Mouse (Mus musculus) left cerebral cortex, adult 8-10 months (tissue): ENCODE measurements around the gene Ptges. TPM values are rescaled to one million over a fixed set of nuclear protein-coding genes. Genes with fewer than 3 reads are reported as not detected.
A peak's percentile ranks its signal among the peaks of the same experiment; 100 is the strongest.

ENCODE experiments used
- DNase-seq, 2 experiments: peaks; one replicate each; pipeline ENCODE4 v3.0.0; 2022; ENCODE audit warnings: low spot score in 2 of 2
- total RNA-seq, 4 experiments: library from RNA; stranded (reverse); gene quantifications; 2 replicates each; pipeline ENCODE4 v1.2.4; 2022

Ptges gene
- total RNA-seq, 4 experiments from 2014 or later = 4.3 to 7.3 (median 6.9) TPM

DNA sequence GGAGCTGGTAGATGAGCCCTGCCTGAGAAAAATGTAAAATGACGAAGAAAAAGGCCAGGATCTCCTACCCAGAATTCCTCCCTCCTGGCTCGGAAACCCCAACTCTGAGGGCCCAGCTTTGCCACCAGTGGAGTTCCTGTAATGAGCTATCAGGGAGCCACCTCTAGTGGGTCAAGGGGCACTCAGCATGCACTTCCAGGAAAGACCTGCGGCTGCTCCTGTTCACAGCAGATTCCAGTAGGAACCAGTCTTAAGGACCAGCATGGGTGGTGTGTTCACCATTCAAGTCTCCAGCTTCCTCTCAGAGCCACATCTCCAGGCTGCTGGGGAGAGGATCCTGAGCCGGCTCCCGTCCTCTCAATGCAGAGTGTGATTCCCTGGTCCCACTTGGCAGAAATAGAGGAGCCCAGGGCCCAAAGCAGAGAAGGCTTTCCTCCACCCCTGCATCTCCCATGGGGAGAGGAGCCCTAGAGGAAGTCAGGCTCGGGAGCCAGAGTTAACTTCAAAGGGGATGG is 28.0 kb downstream of the Ptges start:
- no peak for DNase-seq

- DNase-seq = no peak
Measured at GRCm38 (mm10) chr2:30899397-30900069, 30.1 kb downstream of the Ptges start.

DNA sequence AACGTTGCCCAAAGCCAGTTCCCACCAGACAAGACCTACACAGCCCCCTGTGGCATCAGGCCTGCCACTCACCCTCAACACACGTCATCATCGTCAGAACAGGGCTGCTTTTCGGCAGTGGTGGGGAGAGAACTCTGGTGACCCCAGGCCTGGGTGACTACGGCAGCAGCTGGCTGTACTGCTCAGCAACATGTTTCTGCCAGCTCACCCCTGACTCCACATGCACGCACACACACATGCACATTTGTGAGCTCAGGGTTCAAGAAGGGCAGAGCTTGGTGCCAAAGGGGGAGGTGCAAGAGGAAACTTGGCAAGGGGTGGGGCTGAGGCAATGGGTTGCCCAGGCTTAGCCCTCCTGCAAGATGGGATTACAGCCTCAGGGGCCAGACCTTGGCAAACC is 32.4 kb downstream of the Ptges start:
- no peak for DNase-seq

DNA sequence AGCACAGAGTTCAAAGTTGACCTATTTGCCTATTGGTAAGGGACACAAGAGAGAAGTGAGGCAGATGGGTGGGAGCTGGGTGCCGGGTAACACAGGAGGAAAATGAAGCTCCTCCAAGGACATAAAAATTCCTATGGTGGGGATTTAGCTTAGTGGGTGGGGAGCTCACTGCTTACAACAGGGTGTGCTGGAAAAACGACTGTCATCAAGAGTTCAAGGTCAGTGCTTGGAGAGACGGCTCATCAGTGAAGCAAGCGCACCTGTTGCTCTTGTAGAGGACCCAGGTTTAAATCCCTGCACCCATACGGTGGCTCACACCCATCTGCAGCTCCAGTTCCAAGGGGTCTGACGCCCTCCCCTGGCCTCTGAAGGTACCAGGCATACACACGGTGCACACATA is 35.7 kb downstream of the Ptges start:
- DNase-seq = no peak

GRCm38 (mm10) chr2:30893399-30893798 is 36.3 kb downstream of the Ptges start:
- DNase-seq = no peak

DNA sequence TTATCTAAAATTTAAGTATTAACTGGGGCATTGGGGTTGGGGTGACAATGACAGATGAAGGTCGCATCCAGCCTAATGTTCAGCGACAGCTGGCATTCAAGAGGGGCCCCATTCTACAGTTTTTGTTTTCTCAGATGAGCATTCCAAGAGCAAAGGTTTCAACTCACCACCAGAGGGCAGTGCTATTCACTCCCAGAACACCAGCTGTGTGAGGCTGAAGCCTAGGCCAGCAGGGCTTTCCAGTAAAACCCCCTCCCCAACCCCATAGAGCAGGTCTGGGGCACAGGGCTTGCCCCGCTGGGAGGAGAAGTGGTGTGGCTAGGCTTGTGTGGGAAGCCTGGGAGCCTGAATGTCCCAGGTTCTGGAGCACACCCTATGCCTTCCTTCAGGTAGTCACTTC is 38.7 kb downstream of the Ptges start:
- peak in 1 of 2 experiments; percentile 15 for DNase-seq

DNA sequence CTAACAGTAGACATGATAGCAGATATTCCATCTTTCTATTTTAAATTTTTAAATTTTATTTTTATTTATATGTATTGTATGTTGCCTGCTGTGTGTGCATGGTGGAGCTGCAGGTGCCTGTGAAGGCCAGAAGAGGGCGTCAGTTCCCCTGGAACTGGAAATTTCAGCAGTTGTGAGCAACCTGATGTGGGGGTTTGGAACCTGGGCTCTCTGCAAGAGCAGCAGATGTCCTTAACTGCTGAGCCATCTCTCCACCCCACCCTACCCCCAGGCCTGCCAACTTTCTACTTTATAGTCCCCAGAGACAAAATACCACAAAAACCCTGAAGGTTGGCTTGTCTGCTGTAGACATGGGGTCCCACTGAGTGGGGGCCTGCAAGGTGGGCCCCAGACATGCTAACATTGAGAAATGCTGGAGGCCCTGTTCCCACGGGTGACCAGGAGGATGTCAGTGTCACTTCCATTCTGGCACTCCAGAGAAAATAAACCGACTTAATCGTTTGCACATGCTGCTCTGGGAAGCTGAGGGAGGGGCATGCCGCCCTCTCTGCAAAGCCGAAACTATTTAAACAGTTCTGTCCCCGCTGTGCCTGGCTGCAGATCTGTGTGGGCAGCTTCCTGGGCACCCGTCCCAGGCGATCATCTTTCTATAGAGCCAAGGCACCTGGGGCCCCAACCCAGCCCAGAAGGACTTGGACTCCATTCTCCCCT is 44.1 kb downstream of the Ptges start:
- peak; percentile 55 to 75 for DNase-seq

GRCm38 (mm10) chr2:30884852-30885373 is 44.8 kb downstream of the Ptges start:
- no peak for DNase-seq

DNA sequence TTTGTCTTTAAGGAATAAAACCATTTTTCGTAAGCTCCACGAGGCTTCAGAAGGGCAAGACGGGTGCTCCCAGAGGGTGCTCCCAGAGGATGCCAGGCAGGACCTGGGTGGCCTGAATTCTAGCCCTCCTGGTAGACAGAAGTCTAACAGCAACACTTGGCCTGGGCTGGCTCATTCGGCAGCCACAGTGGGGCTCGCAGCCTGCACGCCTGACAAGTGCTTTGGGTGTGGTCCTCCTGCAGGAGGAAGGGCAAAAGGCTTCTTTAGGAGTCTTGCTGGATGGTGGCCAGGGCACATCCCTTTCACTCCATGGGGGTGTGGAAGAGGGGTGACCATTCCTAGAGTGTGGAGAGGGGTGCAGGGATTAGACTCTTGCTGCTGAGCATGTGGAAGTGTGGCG is 48.4 kb downstream of the Ptges start:
- DNase-seq = no peak

DNA sequence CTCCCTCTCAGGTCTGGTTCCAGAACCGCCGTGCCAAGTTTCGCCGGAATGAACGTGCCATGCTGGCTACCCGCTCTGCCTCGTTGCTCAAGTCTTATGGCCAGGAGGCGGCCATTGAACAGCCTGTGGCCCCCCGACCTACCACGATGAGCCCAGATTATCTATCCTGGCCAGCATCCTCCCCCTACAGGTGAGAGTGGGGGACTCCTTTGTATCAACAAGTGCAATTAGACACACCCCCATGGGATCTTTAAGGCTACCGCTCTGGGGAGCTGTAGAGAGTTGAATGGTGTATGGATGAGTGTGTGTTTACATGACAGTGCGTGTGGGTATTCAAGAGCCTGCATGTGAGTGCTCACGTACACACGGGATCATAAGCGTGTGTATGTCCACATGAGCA is 50.2 kb downstream of the Ptges start:
- DNase-seq = no peak

GRCm38 (mm10) chr2:30875621-30876432 is 53.8 kb downstream of the Ptges start:
- no peak for DNase-seq

DNA sequence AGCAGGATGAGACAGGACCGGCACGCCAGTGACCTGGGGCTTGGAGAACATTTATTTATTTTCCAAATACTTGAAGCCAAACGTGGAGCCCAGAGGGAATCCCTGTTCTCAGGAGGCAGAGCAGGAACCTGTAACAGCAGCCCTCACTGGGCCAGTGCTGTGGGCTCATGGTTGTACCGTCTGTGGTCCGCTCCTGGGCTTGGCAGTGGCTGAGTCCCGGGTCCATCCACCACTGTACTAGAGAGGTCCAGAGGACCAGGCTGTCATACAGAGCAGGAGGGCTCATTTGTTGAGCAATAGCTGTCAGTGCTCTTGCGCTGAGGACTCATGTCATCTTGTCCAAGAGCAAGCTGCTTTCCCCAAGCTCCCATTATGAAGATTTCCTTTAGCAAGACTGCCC is 54.6 kb downstream of the Ptges start:
- DNase-seq = no peak

DNA sequence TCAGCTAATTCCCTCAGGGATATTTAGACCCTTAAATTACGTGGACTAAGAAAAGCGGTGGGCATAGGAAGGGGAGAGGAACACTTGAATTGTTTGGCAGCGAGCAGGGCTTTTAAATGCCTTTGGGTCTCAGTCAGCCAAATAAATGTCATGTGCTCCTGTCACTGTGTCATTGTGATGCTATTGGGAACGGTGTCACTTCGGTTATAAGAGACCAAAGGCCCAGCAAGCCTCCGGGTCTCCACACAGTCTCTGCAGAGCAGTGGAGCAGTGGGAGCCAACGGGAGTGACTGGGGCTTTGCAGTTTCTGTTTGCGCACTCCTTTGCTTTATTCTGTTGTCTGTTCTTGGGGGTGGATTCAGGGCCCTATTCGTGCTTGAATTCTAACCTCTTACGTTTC is 55.2 kb downstream of the Ptges start:
- DNase-seq = no peak

DNA sequence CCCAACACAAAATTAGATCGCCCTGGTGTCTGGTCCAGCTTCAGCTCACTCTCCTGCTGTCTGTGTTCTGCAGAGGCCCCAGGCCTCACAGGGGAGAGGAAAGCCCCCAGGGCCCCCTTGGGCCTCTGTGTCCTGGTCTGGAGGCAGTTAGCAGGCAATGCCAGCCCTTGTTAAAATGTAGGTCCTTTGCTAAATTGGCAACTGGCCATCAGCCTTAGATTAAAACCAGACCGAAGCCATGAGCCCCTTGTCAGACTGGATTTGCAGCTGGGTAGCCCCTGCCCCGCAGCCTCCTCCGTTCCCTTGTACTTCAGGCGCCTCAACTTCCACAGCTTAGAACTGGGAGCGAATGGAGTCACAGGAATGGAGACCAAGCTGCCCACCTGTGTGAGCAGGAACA is 57.0 kb downstream of the Ptges start:
- no peak for DNase-seq

DNA sequence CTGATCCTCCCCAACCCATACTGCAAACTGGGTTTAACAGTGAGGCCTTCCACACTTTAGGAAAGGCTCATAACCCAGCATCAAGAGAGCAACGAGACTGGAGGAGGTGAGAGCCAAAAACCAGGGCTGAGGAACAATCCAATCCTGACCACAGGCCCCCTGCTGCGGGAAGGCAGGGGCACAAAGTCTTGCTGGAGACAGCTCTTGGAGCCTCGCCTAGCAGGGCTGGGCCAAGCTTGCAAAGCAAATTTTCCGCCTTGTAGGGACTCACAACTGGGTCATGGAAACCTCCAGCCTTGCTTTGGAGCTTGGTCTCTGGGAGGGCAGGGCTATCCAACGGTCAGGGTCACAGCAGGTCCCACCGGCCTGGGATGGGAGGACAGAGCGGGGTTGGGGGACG is 58.8 kb downstream of the Ptges start:
- DNase-seq = peak in 1 of 2 experiments; percentile 34

DNA sequence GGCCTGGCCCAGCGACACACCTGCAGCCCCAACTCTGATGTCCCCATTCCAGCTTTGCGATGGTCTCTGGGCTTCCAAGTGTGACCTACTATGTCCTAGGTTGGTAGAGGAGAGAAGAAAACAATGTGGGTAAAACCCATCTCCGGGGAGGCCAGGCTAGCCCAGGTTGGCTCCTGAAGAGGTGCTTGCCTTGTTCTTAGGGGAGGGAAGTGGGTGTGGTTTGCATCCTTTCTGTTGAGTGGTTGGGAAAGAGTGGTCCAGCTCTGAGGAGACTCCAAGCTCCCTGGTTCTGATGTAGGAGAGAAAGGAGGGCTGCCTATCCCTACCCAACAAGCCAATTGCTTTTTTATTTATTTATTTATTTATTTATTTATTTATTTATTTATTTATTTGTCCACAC is 64.2 kb downstream of the Ptges start:
- no peak for DNase-seq

DNA sequence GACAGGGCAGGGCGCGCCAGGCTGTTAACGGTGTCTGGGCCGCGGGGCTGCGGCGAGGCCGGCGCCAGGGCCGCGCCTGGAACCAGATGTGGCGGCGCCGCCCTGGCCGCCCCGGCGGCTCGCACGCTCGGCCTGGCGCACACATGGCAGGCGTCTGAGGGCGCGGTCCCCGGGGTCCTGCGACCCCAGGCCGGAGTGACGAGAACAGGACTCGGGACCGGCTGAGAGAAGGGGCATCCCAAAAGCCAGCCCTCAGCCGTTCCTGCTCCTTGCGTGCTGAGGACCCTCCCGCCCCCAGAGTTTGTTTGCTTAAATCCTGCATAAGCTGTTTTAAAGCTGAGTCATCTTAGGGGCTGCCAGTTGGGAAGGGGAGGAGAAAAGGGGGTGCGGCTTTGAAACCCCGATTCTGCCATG is 64.7 kb downstream of the Ptges start:
- DNase-seq = no peak

- DNase-seq = no peak
Measured at GRCm38 (mm10) chr2:30863574-30863973, 66.1 kb downstream of the Ptges start.

DNA sequence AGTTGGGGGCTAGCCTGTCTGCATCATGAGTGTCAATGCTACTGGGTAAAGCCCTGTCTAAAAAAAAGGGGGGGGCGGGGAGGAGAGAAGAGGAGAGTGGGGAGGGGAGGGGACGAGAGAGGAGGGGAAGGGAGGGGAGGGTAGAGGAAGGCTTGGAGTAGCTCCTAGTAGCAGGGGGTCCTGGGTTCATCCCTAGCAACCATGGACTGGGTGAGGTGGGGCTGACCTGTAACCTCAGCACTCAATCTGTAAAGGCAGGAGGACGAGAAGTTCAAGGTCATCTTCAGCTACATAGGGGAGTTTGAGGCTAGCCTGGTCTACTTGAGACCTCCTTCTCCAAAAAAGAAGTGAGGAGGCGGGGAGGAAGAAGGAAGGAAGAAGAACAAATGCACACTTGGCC is 67.6 kb downstream of the Ptges start:
- no peak for DNase-seq

- no peak for DNase-seq
Measured at GRCm38 (mm10) chr2:30859782-30860181, 69.9 kb downstream of the Ptges start.

- DNase-seq = no peak
Measured at GRCm38 (mm10) chr2:30857076-30857475, 72.6 kb downstream of the Ptges start.

GRCm38 (mm10) chr2:30852771-30853313 is 76.8 kb downstream of the Ptges start:
- no peak for DNase-seq
